Mouse (Mus musculus): ENCODE measurements around the gene Cyct.

Cyct gene

GRCm38 (mm10) chr2:76338215-76339156 lies 21.8 kb downstream of the Cyct start, which contains the start of gene Pde11a:
Pde11a (minus strand) TSS chr2:76338774.
- DNase-seq (ENCODE audit: low spot score in 2 of 2): no peak

DNA sequence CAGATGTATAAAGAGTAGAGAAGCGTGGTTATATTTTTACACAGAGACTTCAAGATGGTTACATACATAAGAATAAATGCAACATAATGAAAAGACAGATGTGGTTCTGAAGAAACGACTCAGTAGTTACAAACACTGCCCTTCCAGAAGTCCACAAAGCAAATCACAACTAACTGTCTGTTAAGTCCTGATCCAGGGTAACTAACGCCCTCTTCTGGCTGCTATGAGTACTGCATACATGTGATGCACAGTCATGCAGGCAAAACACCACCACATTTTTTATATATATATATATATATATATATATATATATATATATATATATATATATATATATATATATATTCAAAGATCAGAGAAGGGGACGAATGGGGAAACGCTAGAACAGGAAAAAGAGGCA lies 25.7 kb downstream of the Cyct start:
- DNase-seq (ENCODE audit: low spot score in 2 of 2): no peak

- no peak for DNase-seq (ENCODE audit: low spot score in 2 of 2)
Observed at GRCm38 (mm10) chr2:76332161-76332805, 28.0 kb downstream of the Cyct start.

DNA sequence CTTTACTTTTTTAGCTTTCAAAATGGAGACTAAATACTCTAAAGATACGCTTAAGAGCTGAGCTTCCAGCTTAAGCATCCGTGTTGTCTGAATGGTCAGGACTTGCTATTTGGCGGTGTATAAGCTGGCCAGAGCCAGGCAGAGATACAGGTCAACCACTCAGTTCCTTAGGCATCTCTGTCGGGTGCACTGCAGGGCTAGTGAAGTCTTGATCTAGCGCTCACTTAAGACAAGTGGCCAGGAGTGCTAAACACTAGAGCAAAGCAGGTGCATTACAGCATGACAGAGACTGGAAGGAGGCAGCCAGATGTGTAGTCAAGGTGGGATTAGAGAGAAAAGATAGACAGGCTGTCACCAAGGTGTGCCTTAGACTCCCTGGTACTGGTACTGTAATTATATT lies 30.2 kb downstream of the Cyct start:
- no peak for DNase-seq (ENCODE audit: low spot score in 2 of 2)

GRCm38 (mm10) chr2:76326161-76326560 lies 34.1 kb downstream of the Cyct start:
- no peak for DNase-seq (ENCODE audit: low spot score in 2 of 2)

- DNase-seq (ENCODE audit: low spot score in 2 of 2): no peak
Observed at GRCm38 (mm10) chr2:76324463-76324862, 35.8 kb downstream of the Cyct start.

GRCm38 (mm10) chr2:76323185-76323875 lies 36.9 kb downstream of the Cyct start:
- DNase-seq (ENCODE audit: low spot score in 2 of 2): no peak

- DNase-seq (ENCODE audit: low spot score in 2 of 2): no peak
Observed at GRCm38 (mm10) chr2:76320336-76320735, 39.9 kb downstream of the Cyct start.

DNA sequence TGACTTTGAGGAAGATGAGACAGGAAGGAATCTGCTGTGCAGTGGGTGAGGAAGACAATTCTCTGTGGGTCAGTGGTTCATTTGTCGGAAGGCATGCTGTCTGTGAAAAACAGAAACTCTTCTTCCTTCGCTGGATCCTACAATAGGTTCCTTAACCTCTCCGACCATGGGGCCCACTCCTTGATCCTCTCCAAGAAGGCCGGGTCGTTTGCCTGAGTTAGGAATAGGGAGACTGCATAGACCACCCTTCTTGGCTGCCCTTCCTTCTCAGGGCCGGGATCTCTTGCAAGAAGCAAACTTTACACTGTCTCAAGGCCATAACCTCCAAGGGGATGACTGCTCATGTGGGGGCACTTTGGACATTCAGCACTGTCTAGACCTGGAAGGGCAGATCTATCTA lies 41.0 kb downstream of the Cyct start:
- no peak for DNase-seq (ENCODE audit: low spot score in 2 of 2)

All from natural killer cell, adult 2 months (primary cell).